In the genomic region with DNA sequence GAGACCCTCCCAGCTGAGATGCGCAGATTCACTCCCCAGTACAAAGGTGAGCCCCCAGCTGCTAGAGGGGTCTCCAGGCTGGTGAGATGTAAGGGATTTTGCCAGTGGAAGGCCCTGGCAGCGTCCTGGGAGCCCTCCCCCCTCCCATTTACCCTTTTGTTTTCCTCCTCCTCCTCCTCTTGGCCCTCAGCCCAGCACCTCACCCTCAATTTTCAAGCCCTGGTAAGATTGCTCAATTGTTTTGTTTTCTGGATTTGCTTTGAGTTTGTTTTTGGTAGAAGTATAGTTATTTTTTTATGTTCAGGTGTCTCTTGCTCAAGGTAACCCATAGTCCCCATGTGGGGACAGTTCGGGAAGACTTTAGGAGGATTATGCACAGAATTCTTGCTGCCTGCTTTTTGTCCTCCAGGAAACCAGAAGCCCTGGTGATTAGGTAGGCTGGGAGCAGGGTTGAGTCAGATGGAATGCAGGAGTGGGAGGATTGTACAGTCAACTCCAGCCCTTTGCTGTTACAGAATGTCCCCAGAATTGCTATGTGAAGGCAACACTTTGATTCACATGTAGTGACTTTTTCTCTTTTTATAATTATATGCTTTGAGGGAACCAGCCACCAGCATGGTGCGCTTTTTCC, we compare ENCODE assay signal across 8 mouse cellular contexts. TPM values are rescaled to one million over a fixed set of nuclear protein-coding genes. Genes with fewer than 3 reads are reported as not detected.
DNase-seq lines count a peak whose midpoint lies in the region; ATAC-seq and TF ChIP-seq lines count a peak whose summit lies in the region.

No protein-coding gene starts in this region.

- peaks cover 58% of the 10 kb centered on the region for H3K4me1 ChIP-seq in heart, embryonic 13.5 days
- H3K4me1 ChIP-seq in cortical plate, adult 2 months (ENCODE audit: control insufficient read depth, insufficient read depth, low read length) = peaks cover 20% of the 10 kb centered on the region
- peaks cover 62% of the 10 kb centered on the region for H3K4me1 ChIP-seq in liver, embryonic 12.5 days

- peak overlapping the region; percentile 15 for H3ac ChIP-seq in C2C12 (ENCODE audit: control insufficient read depth, insufficient read length, low read depth)

- no peak for TF ChIP-seq POLR2A in cortical plate, adult 2 months (IDR thresholded peaks at IDR 0.05; ENCODE audit: extremely low read depth, insufficient read depth, low read length)

- H3K27ac ChIP-seq in heart, embryonic 13.5 days (replicated peaks) = peak overlapping the region; percentile 76
- peak overlapping the region; percentile 54 for H3K27ac ChIP-seq in cortical plate, adult 2 months (ENCODE audit: insufficient read depth, low read length)
- H3K27ac ChIP-seq in liver, embryonic 12.5 days = peak overlapping the region; percentile 77

- DNase-seq in heart, postnatal 25 days (ENCODE audit: low spot score) = no peak
- no peak for DNase-seq in spleen, postnatal 36 days (ENCODE audit: low spot score in 2 of 2)
- no peak for DNase-seq in cerebellum, postnatal 14 days
- DNase-seq in yolk sac, embryonic 10.5 days (ENCODE audit: low spot score) = no peak

- peak overlapping the region; percentile 56 for H3K9ac ChIP-seq in heart, embryonic 13.5 days
- H3K9ac ChIP-seq in liver, embryonic 12.5 days = peak overlapping the region; percentile 51

- TF ChIP-seq CTCF in C2C12 (IDR thresholded peaks at IDR 0.05; ENCODE audit: control insufficient read depth, insufficient read depth, insufficient read length) = no peak
- no peak for TF ChIP-seq CTCF in cortical plate, adult 2 months (IDR thresholded peaks at IDR 0.05; ENCODE audit: extremely low read depth, insufficient read depth, low read length)

- intact Hi-C loops in heart, postnatal 25 days (cut with DNase I) = no loop called here

- H3K27me3 ChIP-seq in heart, embryonic 13.5 days (replicated peaks) = no peaks in the 10 kb centered on the region
- H3K27me3 ChIP-seq in C2C12 (ENCODE audit: control insufficient read depth, insufficient read depth, insufficient read length) = no peaks in the 10 kb centered on the region
- H3K27me3 ChIP-seq in liver, embryonic 12.5 days (replicated peaks) = no peaks in the 10 kb centered on the region

- ATAC-seq in heart, embryonic 13.5 days (ENCODE audit: extremely low read depth, insufficient number of reproducible peaks, low FRiP score, low TSS enrichment) = no peak
- no peak for ATAC-seq in liver, embryonic 12.5 days

- H3K79me3 ChIP-seq in C2C12 (ENCODE audit: low read depth) = peaks cover 57% of the 10 kb centered on the region

- H3K79me2 ChIP-seq in C2C12 (ENCODE audit: control insufficient read depth, insufficient read depth) = peaks cover 83% of the 10 kb centered on the region

- peaks cover 53% of the 10 kb centered on the region for H3K36me3 ChIP-seq in heart, embryonic 13.5 days
- H3K36me3 ChIP-seq in C2C12 (ENCODE audit: control insufficient read depth, insufficient read depth) = peaks cover 36% of the 10 kb centered on the region
- peaks cover 61% of the 10 kb centered on the region for H3K36me3 ChIP-seq in liver, embryonic 12.5 days

- H3K9me3 ChIP-seq in heart, embryonic 13.5 days = no peaks in the 10 kb centered on the region
- no peaks in the 10 kb centered on the region for H3K9me3 ChIP-seq in liver, embryonic 12.5 days (replicated peaks)

- WGBS in heart, embryonic 13.5 days = 59% methylated on average over 4 of the region's 4 CpGs
- WGBS in liver, embryonic 12.5 days (ENCODE audit: insufficient replicate concordance) = 76% methylated on average over 4 of the region's 4 CpGs

- peak overlapping the region; percentile 15 for H3K4me3 ChIP-seq in heart, embryonic 13.5 days
- H3K4me3 ChIP-seq in C2C12 (ENCODE audit: insufficient read depth, poor library complexity, severe bottlenecking) = peak overlapping the region; percentile 32
- H3K4me3 ChIP-seq in cortical plate, adult 2 months (ENCODE audit: insufficient read depth, low read length) = 0 out of 2 replicates have a peak overlapping the region, but pooled peaks have one; percentile 7
- H3K4me3 ChIP-seq in liver, embryonic 12.5 days = peak overlapping the region; percentile 40

- H3K4me2 ChIP-seq in heart, embryonic 13.5 days = peak overlapping the region; percentile 46
- peak overlapping the region; percentile 74 for H3K4me2 ChIP-seq in liver, embryonic 12.5 days

TF ChIP-seq in C2C12, 6 proteins besides CTCF, POLR2A, EP300 and RAD21:
- TF ChIP-seq MYOG (IDR thresholded peaks at IDR 0.05; ENCODE audit: control insufficient read depth, extremely low read depth, insufficient read length) = no peak
- TF ChIP-seq CEBPB (IDR thresholded peaks at IDR 0.05; ENCODE audit: low read depth) = peak; percentile 55
- no peak for TF ChIP-seq FOSL1 (IDR thresholded peaks at IDR 0.05; ENCODE audit: insufficient read depth, low read length, poor library complexity, severe bottlenecking)
- TF ChIP-seq MAX (IDR thresholded peaks at IDR 0.05) = no peak
- TF ChIP-seq MYOD1 (IDR thresholded peaks at IDR 0.05; ENCODE audit: control insufficient read depth, insufficient read length, low read depth) = no peak
- TF ChIP-seq USF1 (IDR thresholded peaks at IDR 0.05; ENCODE audit: low read depth) = no peak

RNA-seq across cellular contexts. Expression of gene Nckipsd, which starts 11.7 kb away (rescaled TPM):
- polyA plus RNA-seq in heart, embryonic 13.5 days (2015; fragmentation: Nextera tagmentation; extraction: Ambion mirVana) = 9.7 and 10.6 TPM in 2 replicates
- total RNA-seq in heart, postnatal 25 days (2021) = 1 to 10 TPM; 7.9 to 8.3 TPM
- 7.5 TPM for polyA plus RNA-seq in C2C12 (2012; fragmentation: generic; extraction: Trizol)
- 65.0 and 66.8 TPM in 2 replicates for polyA plus RNA-seq in cortical plate, adult 2 months (2012; rRNA removed)
- polyA plus RNA-seq in liver, embryonic 12.5 days (2016; fragmentation: Nextera tagmentation; extraction: Ambion mirVana) = 5.6 and 9.1 TPM in 2 replicates

RNA-seq across cellular contexts. Expression of gene Ip6k2, which starts 12.9 kb away (rescaled TPM):
- polyA plus RNA-seq in heart, embryonic 13.5 days (2015; fragmentation: Nextera tagmentation; extraction: Ambion mirVana) = 39.8 and 42.9 TPM in 2 replicates
- 10 to 100 TPM; 21.1 to 26.4 TPM for total RNA-seq in heart, postnatal 25 days (2021)
- polyA plus RNA-seq in C2C12 (2012; fragmentation: generic; extraction: Trizol) = 37.1 TPM
- polyA plus RNA-seq in cortical plate, adult 2 months (2012; rRNA removed) = 145 and 162 TPM in 2 replicates
- 15.7 and 20.3 TPM in 2 replicates for polyA plus RNA-seq in liver, embryonic 12.5 days (2016; fragmentation: Nextera tagmentation; extraction: Ambion mirVana)

RNA-seq across cellular contexts. Expression of gene Celsr3, which starts 29.7 kb away (rescaled TPM):
- polyA plus RNA-seq in heart, embryonic 13.5 days (2015; fragmentation: Nextera tagmentation; extraction: Ambion mirVana) = 0.09 and 0.10 TPM in 2 replicates
- under 1 TPM; 0.03 to 0.23 TPM for total RNA-seq in heart, postnatal 25 days (2021)
- polyA plus RNA-seq in C2C12 (2012; fragmentation: generic; extraction: Trizol) = 0.05 TPM
- 74.3 and 75.8 TPM in 2 replicates for polyA plus RNA-seq in cortical plate, adult 2 months (2012; rRNA removed)
- 0.13 and 0.15 TPM in 2 replicates for polyA plus RNA-seq in liver, embryonic 12.5 days (2016; fragmentation: Nextera tagmentation; extraction: Ambion mirVana)

RNA-seq across cellular contexts. Expression of gene Slc26a6, which starts 56.6 kb away (rescaled TPM):
- polyA plus RNA-seq in heart, embryonic 13.5 days (2015; fragmentation: Nextera tagmentation; extraction: Ambion mirVana) = 5.1 and 5.7 TPM in 2 replicates
- total RNA-seq in heart, postnatal 25 days (2021) = 10 to 100 TPM; 27.4 to 28.7 TPM
- polyA plus RNA-seq in C2C12 (2012; fragmentation: generic; extraction: Trizol) = 4.3 TPM
- polyA plus RNA-seq in cortical plate, adult 2 months (2012; rRNA removed) = 15.9 and 20.8 TPM in 2 replicates
- polyA plus RNA-seq in liver, embryonic 12.5 days (2016; fragmentation: Nextera tagmentation; extraction: Ambion mirVana) = 6.9 and 9.0 TPM in 2 replicates

Comparison
In these comparisons a context has a peak if more than half of its experiments do, and no peak if none do; other contexts are left out.
1. RNA of gene Celsr3, which starts 29.7 kb away (polyA plus RNA-seq): 74.3 to 75.8 TPM in cortical plate, adult 2 months; 0.13 to 0.15 TPM in liver, embryonic 12.5 days, 0.09 to 0.10 TPM in heart, embryonic 13.5 days and 0.05 TPM in C2C12 (single experiment); every median in the first group is over 10 times any median in the second.
2. Peak in every context shown above with its lines, with median percentiles within 50 percentile points of each other: H3K27ac ChIP-seq and H3K4me3 ChIP-seq.